Mouse (Mus musculus) G1E (cell line): ENCODE results near the gene Parva.

Experiments
- CTCF ChIP-seq: IDR thresholded peaks from 2 replicates; pipeline ENCODE4 v1.5.1; 2012; ENCODE audit warnings: low read depth, low read length, inconsistent platforms, mixed read lengths
- GATA1 ChIP-seq: IDR thresholded peaks from 2 replicates; pipeline ENCODE4 v1.6.1; 2012; ENCODE audit warnings: borderline replicate concordance, low read length, inconsistent platforms, mixed read lengths

- no peak for TF ChIP-seq GATA1
- TF ChIP-seq CTCF = no peak
Observed at GRCm38 (mm10) chr7:112527230-112527629, 99.9 kb downstream of the Parva start.
